Mouse (Mus musculus): ENCODE data around the gene Vmn2r99. TPM values are rescaled to one million over a fixed set of nuclear protein-coding genes. Genes with fewer than 3 reads are reported as not detected.

The Vmn2r99 gene
- not detected for total RNA-seq (2022)

GRCm38 (mm10) chr17:19361649-19362048, at the start of gene Vmn2r99:
Gene Vmn2r99, plus strand, starts transcription at chr17:19361949.
- DNase-seq (ENCODE audit: low spot score) = no peak

- DNase-seq (ENCODE audit: low spot score) = no peak
These were observed 75.9 kb downstream of the Vmn2r99 start for GRCm38 (mm10) chr17:19437623-19438022.

- DNase-seq (ENCODE audit: low spot score) = no peak
These were observed 83.2 kb downstream of the Vmn2r99 start for GRCm38 (mm10) chr17:19444932-19445331.

Other genes with a start within 250 kb of the Vmn2r99 start
- not detected for gene Vmn2r100, start 142.8 kb downstream of the Vmn2r99 start, total RNA-seq (2022)
- gene Vmn2r101, start 215.3 kb downstream of the Vmn2r99 start, total RNA-seq (2022) = not detected

Data from heart, adult 8-10 months (tissue).